Mouse (Mus musculus): ENCODE measurements around the gene Zfp874a. TPM values are rescaled to one million over a fixed set of nuclear protein-coding genes. Genes with fewer than 3 reads are reported as not detected.

Gene Zfp874a
- polyA plus RNA-seq, 1 experiment from 2014 or later = 11.7 TPM

Other genes with a start within 250 kb of the Zfp874a start
- 1.2 and 1.6 TPM in 2 replicates for gene Zfp458, start 173.2 kb downstream of the Zfp874a start, polyA plus RNA-seq (2016; fragmentation: Nextera tagmentation; extraction: Ambion mirVana)
- gene Zfp457, start 145.1 kb downstream of the Zfp874a start, polyA plus RNA-seq (2016; fragmentation: Nextera tagmentation; extraction: Ambion mirVana) = 0.32 and 0.62 TPM in 2 replicates
- 1.5 and 1.8 TPM in 2 replicates for gene Zfp595, start 119.1 kb downstream of the Zfp874a start, polyA plus RNA-seq (2016; fragmentation: Nextera tagmentation; extraction: Ambion mirVana)
- gene Gm28044, start 91.1 kb downstream of the Zfp874a start, polyA plus RNA-seq (2016; fragmentation: Nextera tagmentation; extraction: Ambion mirVana) = 0.52 TPM in 1 of 2 replicates, not detected in the other
- 0.79 and 0.92 TPM in 2 replicates for gene Zfp953, start 91.0 kb downstream of the Zfp874a start, polyA plus RNA-seq (2016; fragmentation: Nextera tagmentation; extraction: Ambion mirVana)
- gene Gm28041, start 75.9 kb downstream of the Zfp874a start, polyA plus RNA-seq (2016; fragmentation: Nextera tagmentation; extraction: Ambion mirVana) = not detected in 2 replicates
- 0.64 and 1.4 TPM in 2 replicates for gene Zfp456, start 75.8 kb downstream of the Zfp874a start, polyA plus RNA-seq (2016; fragmentation: Nextera tagmentation; extraction: Ambion mirVana)
- gene Zfp429, start 51.8 kb downstream of the Zfp874a start, polyA plus RNA-seq (2016; fragmentation: Nextera tagmentation; extraction: Ambion mirVana) = 4.2 and 4.5 TPM in 2 replicates
- gene Zfp459, start 30.2 kb downstream of the Zfp874a start, polyA plus RNA-seq (2016; fragmentation: Nextera tagmentation; extraction: Ambion mirVana) = 1.5 and 1.6 TPM in 2 replicates
- gene Zfp874b, start 32.6 kb upstream of the Zfp874a start, polyA plus RNA-seq (2016; fragmentation: Nextera tagmentation; extraction: Ambion mirVana) = 2.0 and 2.8 TPM in 2 replicates
- 15.3 and 17.1 TPM in 2 replicates for gene Zfp58, start 48.9 kb upstream of the Zfp874a start, polyA plus RNA-seq (2016; fragmentation: Nextera tagmentation; extraction: Ambion mirVana)
- not detected in 2 replicates for gene Gm26965, start 74.5 kb upstream of the Zfp874a start, polyA plus RNA-seq (2016; fragmentation: Nextera tagmentation; extraction: Ambion mirVana)
- gene Zfp87, start 74.6 kb upstream of the Zfp874a start, polyA plus RNA-seq (2016; fragmentation: Nextera tagmentation; extraction: Ambion mirVana) = 23.5 and 23.9 TPM in 2 replicates
- gene Zfp748, start 102.2 kb upstream of the Zfp874a start, polyA plus RNA-seq (2016; fragmentation: Nextera tagmentation; extraction: Ambion mirVana) = 15.7 and 15.8 TPM in 2 replicates
- 3.5 and 4.1 TPM in 2 replicates for gene Zfp729b, start 158.1 kb upstream of the Zfp874a start, polyA plus RNA-seq (2016; fragmentation: Nextera tagmentation; extraction: Ambion mirVana)
- 0.15 TPM in 1 of 2 replicates, not detected in the other for gene Gm49345, start 186.1 kb upstream of the Zfp874a start, polyA plus RNA-seq (2016; fragmentation: Nextera tagmentation; extraction: Ambion mirVana)
- gene Zfp729a, start 186.2 kb upstream of the Zfp874a start, polyA plus RNA-seq (2016; fragmentation: Nextera tagmentation; extraction: Ambion mirVana) = 2.4 and 2.5 TPM in 2 replicates
- 11.2 and 11.3 TPM in 2 replicates for gene Zfp738, start 235.4 kb upstream of the Zfp874a start, polyA plus RNA-seq (2016; fragmentation: Nextera tagmentation; extraction: Ambion mirVana)

Data from embryonic facial prominence, embryonic 10.5 days (tissue).